ENCODE assay signal across 8 mouse cellular contexts in genomic region chr13:53119586-53120426, GRCm38 (mm10).
DNase-seq lines count a peak whose midpoint lies in the region; ATAC-seq lines count a peak whose summit lies in the region.

No protein-coding gene starts in this region.

- no peaks in the 10 kb centered on the region for H3K27me3 ChIP-seq in forebrain, embryonic 16.5 days (replicated peaks; ENCODE audit: control insufficient read depth, insufficient read depth, low read length)
- H3K27me3 ChIP-seq in hindbrain, embryonic 14.5 days (ENCODE audit: control insufficient read depth, insufficient read depth, low read length): no peaks in the 10 kb centered on the region

- H3K27ac ChIP-seq in forebrain, embryonic 16.5 days (ENCODE audit: low read length): no peak overlapping the region
- no peak overlapping the region for H3K27ac ChIP-seq in hindbrain, embryonic 14.5 days

- 21% methylated on average over 10 of the region's 10 CpGs for WGBS in forebrain, embryonic 16.5 days
- WGBS in hindbrain, embryonic 14.5 days: 27% methylated on average over 10 of the region's 10 CpGs

- ATAC-seq in forebrain, embryonic 16.5 days: peak; percentile 78
- peak; percentile 68; the same call in 1 of the 2 replicates for ATAC-seq in hindbrain, embryonic 14.5 days (ENCODE audit: low FRiP score)
- 0 out of 2 replicates have a peak, but pooled peaks have one; percentile 55 for ATAC-seq in megakaryocyte-erythroid progenitor cell, adult 5-6 weeks (replicated peaks; ENCODE audit: low FRiP score, low TSS enrichment, poor library complexity, severe bottlenecking)
- ATAC-seq in erythroblast, adult 5-6 weeks (replicated peaks; ENCODE audit: low FRiP score, poor library complexity, severe bottlenecking): no peak

- H3K36me3 ChIP-seq in forebrain, embryonic 16.5 days (ENCODE audit: control insufficient read depth, insufficient read depth): no peaks in the 10 kb centered on the region
- no peaks in the 10 kb centered on the region for H3K36me3 ChIP-seq in hindbrain, embryonic 14.5 days (replicated peaks; ENCODE audit: control insufficient read depth, insufficient read depth)

- H3K9me3 ChIP-seq in forebrain, embryonic 16.5 days (ENCODE audit: control insufficient read depth, low read length): no peaks in the 10 kb centered on the region
- H3K9me3 ChIP-seq in hindbrain, embryonic 14.5 days (ENCODE audit: control insufficient read depth, low read length): no peaks in the 10 kb centered on the region

- peak; percentile 67 for DNase-seq in MN1 (ENCODE audit: low spot score)
- DNase-seq in c-Kit-negative CD71-positive TER-119-positive erythroid progenitor cells, embryonic 14.5 days (ENCODE audit: low read depth, low spot score): peak; percentile 38
- DNase-seq in hindbrain, embryonic 14.5 days (ENCODE audit: low spot score): peak; percentile 99
- peak; percentile 83 to 97 for DNase-seq in layer of hippocampus, postnatal 25 days (ENCODE audit: extremely low spot score in 1 of 2, low spot score in 1 of 2)
- peak; percentile 56 to 66 for DNase-seq in right cerebral cortex, postnatal 36 days (ENCODE audit: low spot score in 2 of 2)

- H3K9ac ChIP-seq in forebrain, embryonic 16.5 days (replicated peaks; ENCODE audit: low read depth, low read length): no peak overlapping the region
- no peak overlapping the region for H3K9ac ChIP-seq in hindbrain, embryonic 14.5 days

- no peak overlapping the region for H3K4me3 ChIP-seq in forebrain, embryonic 16.5 days (replicated peaks; ENCODE audit: low read length)
- H3K4me3 ChIP-seq in hindbrain, embryonic 14.5 days (replicated peaks; ENCODE audit: low read length): no peak overlapping the region

- H3K4me2 ChIP-seq in forebrain, embryonic 16.5 days (ENCODE audit: low read length): no peak overlapping the region
- no peak overlapping the region for H3K4me2 ChIP-seq in hindbrain, embryonic 14.5 days (replicated peaks)

- H3K4me1 ChIP-seq in forebrain, embryonic 16.5 days (replicated peaks; ENCODE audit: control insufficient read depth, insufficient read depth, low read length): peaks cover 16% of the 10 kb centered on the region
- H3K4me1 ChIP-seq in hindbrain, embryonic 14.5 days (replicated peaks; ENCODE audit: control insufficient read depth, insufficient read depth, low read length): peaks cover 7% of the 10 kb centered on the region; the same call in 1 of the 2 replicates

Comparison
In these comparisons a context has a peak if more than half of its experiments do, and no peak if none do; other contexts are left out.
1. DNase-seq: peak in every context shown above with its lines; median percentile 99 in hindbrain, embryonic 14.5 days; 90 in layer of hippocampus, postnatal 25 days; 67 in MN1; 61 in right cerebral cortex, postnatal 36 days; 38 in c-Kit-negative CD71-positive TER-119-positive erythroid progenitor cells, embryonic 14.5 days.